Mouse (Mus musculus) layer of hippocampus, adult 2 months (tissue): ENCODE results near the gene Atxn2. TPM values are rescaled to one million over a fixed set of nuclear protein-coding genes. Genes with fewer than 3 reads are reported as not detected.
"Not testable (repeated sequence)": the region's sequence is repeated elsewhere in the genome, so short reads cannot be mapped to it uniquely, and the experiment has no call there.

Source experiments
- DNase-seq, 2 experiments: peaks; one replicate each; pipeline ENCODE4 v3.0.0; 2022; ENCODE audit warnings: low spot score in 2 of 2
- H3K27ac ChIP-seq: fragments of 200-600 bp; 2 replicates; pipeline ENCODE4 v1.8.1; 2022
- H3K4me3 ChIP-seq: fragments of 200-600 bp; 2 replicates; pipeline ENCODE4 v1.8.1; 2022; ENCODE audit warnings: mild to moderate bottlenecking
- CTCF ChIP-seq: fragments of 200-600 bp; conservative IDR thresholded peaks from 2 replicates; pipeline ENCODE4 v1.8.1; 2022; ENCODE audit warnings: antibody characterized with exemption, mild to moderate bottlenecking, moderate library complexity
- long read RNA-seq, 2 experiments: library from polyadenylated mRNA; stranded (forward); transcript quantifications; one replicate each; pipeline ENCODE4 v2.0.0; 2021; ENCODE audit warnings: borderline mapping rate in 2 of 2
- total RNA-seq, 2 experiments: library from RNA; stranded (reverse); gene quantifications; 2 replicates each; pipeline ENCODE4 v1.2.3; 2021

Atxn2 gene
- 100 to 1,000 TPM; 216 to 227 TPM for total RNA-seq
- long read RNA-seq, experiment 1, full-length matches to known transcripts = 2 of 61 reads
- long read RNA-seq, experiment 1, partial matches to known transcripts = 13 of 61 reads
- long read RNA-seq, experiment 1, other reads (novel, unspliced or antisense) = 46 of 61 reads
- long read RNA-seq, experiment 2, full-length matches to known transcripts = 5 of 72 reads
- long read RNA-seq, experiment 2, partial matches to known transcripts = 12 of 72 reads
- long read RNA-seq, experiment 2, other reads (novel, unspliced or antisense) = 55 of 72 reads

DNA sequence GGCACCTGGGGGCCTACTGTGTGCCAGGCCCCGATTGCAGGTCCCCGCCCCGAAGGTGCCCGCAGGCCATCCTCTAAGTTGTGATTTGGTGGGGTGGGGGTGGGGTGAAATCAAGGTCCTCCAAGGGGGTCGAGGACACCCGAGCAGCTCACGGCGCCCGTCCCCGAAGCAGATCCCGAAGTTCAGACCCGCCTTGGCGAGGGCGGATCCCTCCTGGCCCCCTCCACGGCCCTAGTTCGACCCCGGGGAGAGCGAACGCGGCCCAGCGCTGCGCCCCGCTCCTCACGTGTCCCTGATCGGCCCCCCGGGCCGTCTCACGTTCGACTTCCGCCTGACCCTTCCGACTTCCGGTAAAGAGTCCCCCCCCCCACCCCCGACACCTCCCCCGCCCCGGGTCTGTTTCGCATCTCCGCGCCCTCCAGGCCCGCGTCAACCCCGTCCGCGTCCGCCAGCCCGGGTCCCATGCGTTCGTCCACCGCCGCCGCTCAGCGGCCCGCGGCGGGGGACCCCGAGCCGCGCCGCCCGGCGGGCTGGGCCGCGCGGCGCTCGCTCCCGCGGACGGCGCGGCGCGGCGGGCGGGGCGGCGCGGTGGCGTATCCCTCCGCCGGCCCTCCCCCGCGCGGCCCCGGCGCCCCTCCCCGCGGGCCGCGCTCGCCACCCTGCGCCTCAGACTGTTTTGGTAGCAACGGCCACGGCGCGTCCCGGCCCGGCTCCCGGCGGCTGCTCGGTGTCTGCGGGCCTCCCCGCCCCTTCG, at the start of gene Atxn2:
Gene Atxn2 (plus strand): TSS at position 164 of the 754 bp plus-strand sequence.
- H3K27ac ChIP-seq = peak within 1 kb of the TSS; percentile 97
- TF ChIP-seq CTCF = no peak
- H3K4me3 ChIP-seq = peak within 1 kb of the TSS; percentile 86
- peak; percentile 70 to 81 for DNase-seq

DNA sequence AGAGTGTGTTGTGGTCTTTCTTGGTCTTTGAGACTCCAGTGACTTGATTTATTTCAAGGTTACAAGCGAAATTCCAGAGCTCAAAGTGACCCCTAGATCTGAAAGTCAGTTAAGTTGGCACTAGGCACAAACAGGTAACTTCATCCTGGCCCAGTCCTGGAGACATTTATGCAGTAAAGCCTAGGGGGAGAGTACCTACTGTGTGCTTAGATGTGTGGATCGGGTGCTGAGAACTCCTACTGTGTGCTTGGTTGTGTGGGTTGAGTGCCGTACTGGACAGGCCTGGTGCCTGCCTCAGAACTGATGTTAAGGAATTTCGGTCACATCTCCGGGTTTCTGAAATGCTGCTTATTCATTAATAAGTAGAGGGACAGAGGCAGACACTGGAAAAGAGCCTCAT, 49.6 kb upstream of the Atxn2 start:
- peak overlapping the region; percentile 69 for H3K4me3 ChIP-seq
- DNase-seq = no peak
- TF ChIP-seq CTCF = no peak
- H3K27ac ChIP-seq = no peak overlapping the region; the same call in 1 of the 2 replicates

DNA sequence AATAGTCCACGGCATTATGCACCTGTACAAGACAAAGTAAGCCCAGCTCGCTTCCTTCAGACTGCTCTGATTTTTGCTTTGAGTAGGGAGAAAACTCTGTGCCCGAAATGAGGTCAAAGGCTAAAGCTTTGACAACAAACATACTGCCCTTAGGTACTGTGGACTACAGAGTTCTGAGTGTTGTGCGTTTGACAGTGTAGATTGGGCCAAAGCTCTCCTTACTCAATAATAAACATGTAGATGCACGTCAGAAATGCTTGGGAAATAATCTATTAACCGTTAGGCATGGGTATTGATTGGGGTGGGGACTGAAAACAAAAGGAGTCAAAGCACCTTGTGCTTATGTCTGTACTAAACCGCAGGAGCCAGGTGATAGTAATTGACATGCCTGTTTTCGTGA, 47.7 kb upstream of the Atxn2 start:
- DNase-seq = no peak
- H3K27ac ChIP-seq = no peak overlapping the region
- no peak for TF ChIP-seq CTCF
- no peak overlapping the region for H3K4me3 ChIP-seq

DNA sequence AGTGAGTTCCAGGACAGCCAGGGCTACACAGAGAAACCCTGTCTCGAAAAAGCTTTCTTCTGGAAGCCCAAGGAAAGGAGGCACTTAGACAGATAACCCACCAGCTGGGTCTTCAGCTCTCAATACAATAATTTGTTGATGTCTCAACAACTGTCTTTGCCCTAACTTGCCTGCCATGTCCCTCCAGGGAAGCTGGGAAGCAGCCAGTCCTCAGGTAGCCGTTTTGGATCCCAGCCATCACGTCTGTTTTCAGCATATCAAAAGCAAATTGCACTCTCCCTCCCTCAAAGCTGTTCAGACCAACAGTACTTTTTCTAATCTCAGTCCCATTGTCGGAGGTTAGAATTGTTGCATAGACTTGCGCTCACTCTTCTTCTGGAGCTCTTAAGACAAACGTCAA, 47.1 kb upstream of the Atxn2 start:
- no peak for TF ChIP-seq CTCF
- no peak overlapping the region for H3K4me3 ChIP-seq
- no peak overlapping the region for H3K27ac ChIP-seq
- no peak for DNase-seq

DNA sequence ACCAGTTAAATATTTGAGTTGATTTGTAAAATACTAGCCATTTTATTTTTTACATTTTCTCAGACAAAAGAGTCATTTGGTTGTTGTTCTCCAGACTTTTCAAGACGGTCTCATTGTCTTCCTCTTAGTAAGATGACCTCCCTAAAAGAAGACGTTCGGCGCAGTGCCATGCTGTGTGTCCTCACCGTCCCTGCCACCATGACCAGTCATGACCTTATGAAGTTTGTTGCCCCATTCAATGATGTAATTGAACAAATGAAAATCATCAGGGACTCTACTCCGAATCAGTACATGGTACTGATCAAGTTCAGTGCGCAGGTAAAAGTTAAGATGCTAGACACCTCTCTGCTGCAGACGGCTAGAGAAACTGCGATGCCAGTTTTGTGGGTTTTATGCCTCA, 46.2 kb upstream of the Atxn2 start:
- TF ChIP-seq CTCF = no peak
- no peak overlapping the region for H3K4me3 ChIP-seq
- no peak overlapping the region for H3K27ac ChIP-seq
- DNase-seq = no peak

DNA sequence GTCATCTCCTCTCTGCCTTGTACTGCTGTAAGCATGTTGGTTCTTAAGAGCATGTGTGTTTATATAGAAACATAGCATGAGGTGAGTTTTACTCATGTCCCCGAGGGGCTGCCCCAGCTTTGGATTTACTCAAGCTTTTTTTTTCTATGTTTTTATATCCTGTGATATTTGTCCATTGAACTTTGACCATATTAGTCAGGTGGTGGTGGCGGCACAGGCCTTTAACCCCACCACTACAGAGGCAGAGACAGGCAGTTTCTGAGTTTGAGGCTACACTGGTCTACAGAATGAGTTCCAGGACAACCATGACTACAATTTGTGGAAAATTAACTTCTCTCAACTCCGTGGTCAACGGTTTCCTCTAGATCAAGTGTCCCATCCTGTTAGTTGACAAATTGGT, 44.1 kb upstream of the Atxn2 start:
- no peak overlapping the region for H3K27ac ChIP-seq
- TF ChIP-seq CTCF = no peak
- DNase-seq = no peak
- no peak overlapping the region for H3K4me3 ChIP-seq

DNA sequence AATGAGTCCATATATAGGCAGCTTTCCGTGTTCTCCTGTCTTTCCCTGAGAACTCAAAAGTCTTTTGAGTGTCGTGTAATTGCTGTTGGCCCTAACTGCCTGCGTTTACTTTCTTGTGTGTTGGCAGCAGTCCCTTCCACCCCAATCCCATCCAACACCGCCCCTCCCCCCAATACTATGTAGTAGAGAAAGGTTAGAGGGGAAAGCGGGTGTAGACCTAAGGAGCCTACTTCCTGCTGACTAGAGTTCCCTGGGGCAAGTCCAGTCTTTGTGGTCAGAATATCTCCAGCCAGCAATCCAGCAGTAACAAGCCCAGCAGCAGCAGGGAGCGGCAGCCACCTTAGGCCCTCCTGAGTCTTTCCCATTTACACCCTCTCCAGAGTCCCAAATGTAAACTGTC, 42.7 kb upstream of the Atxn2 start:
- TF ChIP-seq CTCF = no peak
- no peak overlapping the region for H3K27ac ChIP-seq
- no peak for DNase-seq

DNA sequence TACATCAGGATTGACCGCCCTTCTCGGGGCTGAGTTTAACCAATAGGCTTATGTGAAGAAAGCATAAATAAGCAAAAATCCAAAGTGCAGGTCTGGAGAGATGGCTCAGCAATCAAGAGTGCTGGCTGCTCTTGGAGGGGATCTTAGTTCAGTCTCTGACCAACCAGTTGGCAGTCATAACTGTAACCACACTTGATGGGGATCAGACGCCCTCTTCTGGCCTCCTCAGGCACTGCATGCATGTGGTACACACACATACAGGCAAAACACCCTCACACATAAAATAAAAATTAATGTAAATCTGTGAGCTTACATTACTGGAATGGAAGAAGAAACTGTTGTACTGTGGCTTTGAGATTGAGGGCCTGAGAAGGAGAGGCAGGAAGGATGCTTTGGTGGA, 40.7 kb upstream of the Atxn2 start:
- TF ChIP-seq CTCF = peak; percentile 74
- Histone ChIP-seq H3K4me3 (no peak overlapping the region), H3K27ac (no peak overlapping the region)
- no peak for DNase-seq

More for the DNA sequence above, 42.7 kb upstream of the Atxn2 start:
- no peak overlapping the region for H3K4me3 ChIP-seq

DNA sequence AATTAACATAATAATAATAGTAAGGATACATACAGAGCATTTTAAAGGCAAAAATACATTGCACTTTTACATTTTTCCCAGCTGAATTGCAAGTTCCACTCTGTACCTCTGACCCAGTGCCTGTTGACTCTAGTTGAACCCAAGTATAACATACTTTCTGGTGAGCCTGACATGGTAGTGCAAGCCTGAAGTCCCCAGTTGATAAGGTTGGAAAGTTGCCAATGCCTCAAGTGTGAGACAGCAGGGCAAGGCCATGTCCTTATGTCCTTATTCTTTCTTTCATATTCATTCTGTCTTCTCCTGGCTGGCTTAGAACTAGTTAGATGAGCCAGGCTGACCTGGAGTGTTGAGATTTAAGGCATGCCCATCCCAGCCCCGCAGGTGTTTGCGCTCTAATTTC, 28.9 kb upstream of the Atxn2 start:
- H3K4me3 ChIP-seq = no peak overlapping the region
- no peak for DNase-seq
- TF ChIP-seq CTCF = no peak
- no peak overlapping the region for H3K27ac ChIP-seq

DNA sequence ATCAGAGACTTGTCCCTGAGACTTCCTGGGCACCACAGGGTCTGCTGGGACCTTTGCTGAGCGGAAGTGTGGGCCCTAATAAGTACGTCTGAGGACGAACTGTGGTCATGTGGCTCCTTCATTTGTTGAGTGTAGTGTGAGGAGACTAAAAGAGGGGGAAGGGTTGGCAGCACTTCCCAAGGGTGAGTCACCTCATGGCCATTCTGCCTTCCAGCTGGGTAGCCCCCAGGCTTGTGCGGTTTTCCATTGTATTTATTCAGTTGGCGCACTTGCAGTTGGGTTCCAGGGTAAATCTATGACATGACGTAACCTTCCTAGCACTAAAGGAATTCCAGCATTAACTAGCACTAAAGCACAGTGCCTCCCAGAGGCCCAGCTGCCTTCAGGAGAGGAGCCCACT, 25.6 kb upstream of the Atxn2 start:
- TF ChIP-seq CTCF = no peak
- Histone ChIP-seq H3K27ac (peak overlapping the region; percentile 40), H3K4me3 (no peak overlapping the region)
- DNase-seq = no peak

DNA sequence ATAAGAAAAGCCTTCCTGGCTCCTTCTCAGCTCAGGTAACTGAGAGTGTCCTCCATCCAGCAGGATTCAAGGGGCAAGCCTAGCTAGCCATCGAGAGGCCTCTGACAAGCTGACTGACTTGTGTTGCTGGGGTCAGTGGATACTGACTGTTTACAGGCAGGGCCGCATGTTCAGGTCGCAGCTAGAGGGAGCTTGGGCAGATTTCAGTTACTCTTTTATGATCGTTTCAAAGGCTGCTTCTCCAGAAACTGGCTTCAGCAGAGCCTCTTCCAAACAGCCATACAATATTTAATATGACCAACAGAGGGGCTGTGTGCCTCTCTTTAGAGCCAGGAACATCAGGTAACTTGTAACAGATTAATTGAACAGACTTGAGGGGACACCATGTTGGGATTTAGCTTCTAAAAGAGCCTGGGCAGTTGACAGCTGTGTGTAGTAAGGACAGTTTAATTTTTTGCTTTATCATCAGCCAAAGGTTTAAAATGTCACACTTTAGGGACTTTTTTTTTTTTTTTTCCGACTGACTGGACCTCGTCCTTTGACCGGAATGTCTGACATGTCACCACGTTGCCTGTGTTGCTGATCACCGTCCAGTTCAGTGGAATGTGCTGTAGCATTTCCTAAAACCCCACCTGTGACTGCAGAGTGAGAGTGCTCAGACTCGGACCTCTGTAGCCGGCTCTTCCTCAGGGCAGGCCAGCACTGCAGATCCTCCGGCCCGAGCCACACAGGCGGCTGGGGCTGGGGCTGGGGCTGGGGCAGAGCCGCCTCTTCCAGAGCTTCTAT, 24.8 kb upstream of the Atxn2 start:
- DNase-seq = no peak
- Histone ChIP-seq H3K4me3 (no peak overlapping the region), H3K27ac (peak overlapping the region; percentile 40)
- peak; percentile 67 for TF ChIP-seq CTCF

DNA sequence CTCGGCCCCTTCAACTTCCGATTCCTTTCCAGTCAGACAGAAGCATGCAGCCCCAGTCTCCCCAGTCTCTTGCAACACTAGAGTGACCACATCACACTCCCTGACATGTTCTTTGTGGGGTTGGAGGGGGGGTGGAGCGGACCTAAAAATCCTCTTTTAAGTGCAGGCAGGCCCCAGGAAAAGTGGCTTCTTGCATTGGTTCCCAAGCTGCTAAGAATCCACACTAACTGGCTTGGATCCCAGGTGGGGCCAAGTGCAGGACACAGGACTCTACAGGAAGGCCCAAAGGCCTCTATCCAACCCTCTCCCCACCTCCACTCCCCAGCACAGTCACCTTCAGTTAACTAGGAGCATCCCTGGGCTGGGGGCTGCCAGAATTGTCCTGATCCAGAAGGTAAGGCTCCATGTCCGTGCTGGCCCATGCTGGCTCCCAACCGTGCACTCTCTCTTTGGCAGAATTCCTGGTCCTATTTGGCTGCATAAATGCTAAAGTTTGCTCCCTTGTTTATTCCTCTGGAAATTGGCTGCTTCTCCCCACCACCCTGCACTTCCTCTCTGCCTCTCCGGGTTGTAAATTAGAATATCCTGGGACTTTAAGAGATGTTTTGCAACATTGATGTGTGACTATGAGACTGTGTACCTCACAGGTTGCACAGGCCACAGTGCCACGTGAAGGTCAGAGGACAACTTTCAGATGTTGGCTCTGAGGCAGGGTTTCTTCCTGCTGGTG, 20.5 kb upstream of the Atxn2 start:
- DNase-seq = no peak
- Histone ChIP-seq H3K4me3 (no peak overlapping the region), H3K27ac (peak overlapping the region; percentile 59; the same call in 1 of the 2 replicates)
- no peak for TF ChIP-seq CTCF

DNA sequence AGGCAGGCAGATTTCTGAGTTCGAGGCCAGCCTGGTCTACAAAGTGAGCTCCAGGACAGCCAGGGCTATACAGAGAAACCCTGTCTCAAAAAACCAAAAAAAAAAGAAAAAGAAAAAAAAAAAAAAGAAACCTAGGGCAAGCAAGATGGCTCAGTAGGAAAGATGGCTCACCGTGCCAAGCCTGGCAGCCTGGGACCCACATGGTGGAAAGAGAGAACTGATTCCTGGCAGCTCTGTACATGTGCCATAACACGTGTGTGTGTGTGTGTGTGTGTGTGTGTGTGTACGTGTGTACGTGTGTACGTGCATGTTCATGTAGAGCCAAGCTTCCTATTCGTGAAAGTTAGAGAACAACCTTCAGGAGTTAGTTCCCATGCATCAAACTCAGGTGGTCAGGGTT, 19.7 kb upstream of the Atxn2 start:
- DNase-seq, H3K4me3 ChIP-seq: not testable (repeated sequence)
- H3K27ac ChIP-seq = peak overlapping the region; percentile 59; the same call in 1 of the 2 replicates
